Mouse (Mus musculus): ENCODE data around the gene Kif3c.

Gene Kif3c

DNA sequence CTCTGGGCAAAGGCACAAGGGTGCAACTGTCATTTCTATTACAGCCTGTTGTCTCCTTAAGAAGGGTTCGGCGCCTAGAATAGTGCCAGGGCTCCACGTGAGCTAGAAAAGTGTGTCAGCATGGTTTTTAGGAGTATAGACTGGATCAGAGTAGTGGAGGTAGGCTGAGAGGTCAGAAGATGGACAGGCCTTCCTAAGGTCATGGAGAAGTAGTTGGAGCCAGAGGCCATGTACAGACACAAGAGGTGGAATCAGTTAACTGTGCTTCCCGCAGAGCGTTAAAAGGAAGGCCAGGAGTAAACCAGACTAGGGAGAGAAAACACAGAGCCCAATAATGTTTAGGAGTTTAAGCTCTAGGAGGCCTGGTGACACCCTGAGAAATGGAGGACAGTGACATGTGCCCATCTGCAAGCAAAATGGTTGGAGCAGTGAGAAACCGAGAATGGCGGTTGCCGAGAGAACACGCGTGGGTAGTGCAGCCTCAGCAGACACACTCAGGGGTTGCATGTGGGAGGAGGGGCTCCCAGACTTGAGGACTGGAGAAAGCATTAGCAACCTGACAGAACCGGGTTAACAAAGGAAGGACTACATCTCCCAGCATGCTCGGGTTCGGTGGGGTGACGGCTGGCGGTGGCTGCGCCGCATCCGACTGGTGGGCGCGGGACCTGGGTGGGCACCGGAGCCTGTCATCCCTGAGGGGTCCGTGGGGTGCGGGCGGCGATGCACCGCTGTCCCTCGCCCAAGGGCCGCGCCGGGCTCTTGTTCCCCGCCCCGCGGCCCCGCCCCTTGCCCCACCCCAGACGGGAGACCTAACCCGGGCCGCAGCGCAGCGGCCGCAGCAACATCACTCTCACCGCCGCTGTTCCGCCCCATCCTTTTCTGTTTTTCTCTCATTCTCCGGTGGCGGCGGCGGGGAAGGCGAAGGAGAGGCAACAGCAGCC lies at the start of gene Kif3c:
TSS of gene Kif3c (plus strand) at position 625 of the 941 bp plus-strand sequence.
- no peak for DNase-seq (ENCODE audit: low read depth)

DNA sequence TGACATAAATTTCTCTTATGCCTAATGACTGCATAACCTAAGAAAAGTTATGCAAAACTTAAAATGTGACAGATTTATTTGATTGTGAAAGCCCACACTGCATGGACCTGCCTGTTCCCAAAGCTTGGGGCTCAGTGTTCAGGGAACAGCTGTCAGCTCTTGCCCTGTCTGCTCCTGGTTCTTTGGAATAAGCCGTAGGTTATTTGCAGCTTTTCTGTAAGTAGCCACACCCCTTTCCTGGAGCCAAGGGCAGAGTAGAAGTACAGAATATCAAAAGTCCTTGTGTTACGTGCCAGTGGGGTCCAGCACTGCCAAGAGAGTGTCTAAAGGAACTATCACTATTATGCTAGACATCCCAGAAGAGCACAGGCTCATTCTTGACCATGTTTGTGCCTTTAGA lies 48.8 kb upstream of the Kif3c start:
- DNase-seq (ENCODE audit: low read depth): no peak

DNA sequence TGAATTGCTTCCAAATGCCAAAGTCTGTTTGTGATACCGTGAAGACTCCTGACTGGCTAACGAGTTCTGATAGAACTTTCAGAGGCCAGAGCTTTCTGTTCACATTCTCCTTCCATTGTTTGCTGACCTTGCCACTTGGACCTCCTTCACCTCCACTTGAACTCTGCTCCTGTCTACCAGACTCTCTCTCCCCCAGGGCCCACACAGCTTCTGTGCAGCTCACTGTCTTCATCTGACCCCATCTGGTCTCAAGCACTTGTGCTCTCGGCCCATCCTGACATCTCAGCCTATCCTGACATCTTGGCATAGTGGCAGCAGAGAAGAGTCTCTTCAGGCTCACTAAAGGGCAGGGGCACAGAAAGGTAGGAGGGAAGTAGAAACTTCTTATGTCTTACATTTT lies 48.0 kb upstream of the Kif3c start:
- no peak for DNase-seq (ENCODE audit: low read depth)

DNA sequence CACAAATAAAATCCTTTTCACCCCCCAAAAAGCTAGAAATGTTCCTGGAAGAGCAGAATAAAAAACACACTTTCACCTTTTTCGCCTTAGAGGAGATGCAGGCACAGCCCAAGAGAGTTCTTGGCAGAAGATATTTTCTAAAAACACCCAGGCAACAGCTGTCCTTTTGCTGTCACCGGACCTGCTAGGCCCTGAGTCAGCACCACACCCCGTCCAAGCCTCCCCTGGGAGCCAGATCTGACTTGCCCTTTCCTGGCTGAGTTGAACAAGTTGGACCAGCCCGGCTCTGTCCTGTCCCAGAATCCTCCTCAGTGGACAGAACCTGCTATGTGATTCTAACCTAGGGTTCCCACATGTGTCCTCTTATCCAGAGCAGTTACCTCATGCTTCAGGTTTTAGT lies 45.6 kb upstream of the Kif3c start:
- no peak for DNase-seq (ENCODE audit: low read depth)

DNA sequence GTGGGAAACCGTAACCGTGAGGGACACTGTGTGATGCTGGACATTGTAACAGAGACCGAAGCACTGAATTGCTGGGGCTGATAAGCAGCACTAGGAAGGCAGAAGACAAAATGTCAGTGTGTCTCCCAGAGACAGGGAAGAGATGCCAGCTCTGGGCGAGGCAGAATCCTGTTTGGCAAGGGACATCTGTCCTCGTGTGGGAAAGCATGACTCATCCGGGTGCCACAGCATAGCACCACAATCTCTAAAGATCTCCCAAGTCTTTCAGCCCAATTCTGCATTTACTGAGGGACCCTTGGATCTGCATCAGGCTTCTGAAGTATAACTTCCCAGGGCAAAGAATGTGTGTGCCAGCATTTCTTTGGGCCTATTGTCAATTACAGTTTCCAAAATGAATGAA lies 41.7 kb upstream of the Kif3c start:
- no peak for DNase-seq (ENCODE audit: low read depth)

DNA sequence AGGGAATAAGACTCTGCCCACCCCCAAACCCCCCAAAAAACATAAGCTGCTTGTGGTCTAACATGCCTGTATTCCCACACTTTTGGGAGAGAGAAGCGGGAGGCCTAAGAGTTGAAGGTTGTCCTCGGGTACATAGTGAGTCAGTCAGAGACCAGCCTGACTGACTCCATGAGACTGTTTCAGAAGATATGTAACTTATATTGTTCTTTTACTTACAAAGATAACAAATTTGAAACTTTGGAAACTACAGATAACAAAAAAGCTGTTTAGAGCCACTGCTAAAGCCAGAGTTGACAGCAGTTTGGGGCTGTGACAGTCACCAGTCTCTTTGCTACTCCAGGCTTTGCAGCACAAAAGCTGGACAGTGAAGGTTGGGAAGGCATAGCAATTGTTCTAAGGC lies 39.7 kb upstream of the Kif3c start:
- DNase-seq (ENCODE audit: low read depth): no peak

DNA sequence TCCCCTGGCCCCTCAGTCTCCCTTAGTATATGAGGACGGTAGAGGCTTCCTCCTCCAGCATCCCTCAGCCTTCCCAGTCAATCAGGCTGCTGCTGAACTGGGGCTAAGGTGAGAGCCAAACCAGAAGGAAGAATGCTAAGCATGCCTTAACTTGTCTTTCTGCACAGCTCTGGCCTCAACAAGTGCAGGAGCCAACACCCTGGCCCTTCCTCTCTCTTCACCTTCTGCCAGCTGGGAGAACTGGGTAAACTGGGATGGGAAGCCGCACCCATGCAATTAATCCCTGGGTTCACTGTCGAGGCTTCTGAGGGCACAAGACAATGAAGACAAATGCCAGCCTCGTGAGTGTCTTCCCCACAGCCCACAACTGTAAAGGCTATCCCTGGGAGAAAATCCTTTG lies 35.3 kb upstream of the Kif3c start:
- DNase-seq (ENCODE audit: low read depth): no peak

DNA sequence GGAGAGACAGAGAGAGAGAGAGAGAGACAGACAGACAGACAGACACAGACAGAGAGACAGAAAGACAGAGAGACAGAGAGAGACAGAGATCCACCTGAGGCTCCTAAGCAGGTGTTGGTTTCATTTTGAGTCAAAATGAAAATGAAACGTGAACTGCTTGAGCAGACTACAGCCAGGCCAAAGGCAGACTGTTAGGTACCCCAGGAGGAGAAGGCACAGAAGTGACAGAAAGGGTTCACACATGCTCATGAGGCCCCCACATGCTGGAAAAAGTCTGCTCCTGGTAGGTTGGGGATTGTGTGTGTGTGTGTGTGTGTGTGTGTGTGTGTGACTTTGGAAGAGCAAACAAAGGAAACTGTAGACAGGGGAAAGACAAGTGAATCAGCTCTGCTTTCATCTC lies 26.0 kb upstream of the Kif3c start:
- DNase-seq (ENCODE audit: low read depth): no peak

DNA sequence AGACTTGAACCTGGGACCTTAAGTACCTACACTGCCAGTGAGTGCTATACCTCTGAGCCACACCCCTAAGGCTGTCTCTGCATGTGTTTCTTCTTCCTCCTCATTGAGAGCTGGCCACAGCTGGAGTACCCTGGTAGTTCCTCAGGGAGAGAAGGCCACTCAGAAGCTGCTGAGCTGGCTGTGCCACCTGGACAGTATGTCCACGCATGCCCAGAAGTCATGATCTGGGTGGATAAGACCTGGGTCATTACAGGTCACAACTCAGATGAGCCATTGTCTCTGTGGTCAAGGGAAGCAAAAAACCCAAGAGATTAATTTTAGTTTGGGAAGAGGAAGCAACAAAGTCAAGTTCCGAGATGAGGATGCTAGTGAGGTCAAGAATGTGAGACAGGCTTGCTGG lies 20.8 kb upstream of the Kif3c start:
- no peak for DNase-seq (ENCODE audit: low read depth)

DNA sequence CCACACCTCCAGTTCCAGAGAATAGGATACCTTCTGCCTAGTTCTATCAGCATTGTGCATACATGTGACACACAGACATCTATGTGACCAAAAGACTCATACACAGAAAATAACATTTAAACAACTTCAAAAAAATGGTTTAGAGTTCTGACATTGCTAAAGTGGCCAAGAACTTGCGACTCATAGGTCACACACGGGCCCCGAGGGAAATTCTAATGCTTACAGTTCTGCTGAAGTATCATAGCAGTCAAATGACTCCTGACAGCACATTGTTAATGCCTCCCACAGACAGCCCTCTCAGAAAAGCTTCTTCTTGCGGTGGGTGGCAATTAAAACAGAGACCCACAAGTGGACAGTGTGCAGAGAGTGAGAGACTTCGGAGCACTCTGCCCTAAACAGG lies 19.9 kb upstream of the Kif3c start:
- DNase-seq (ENCODE audit: low read depth): no peak

DNA sequence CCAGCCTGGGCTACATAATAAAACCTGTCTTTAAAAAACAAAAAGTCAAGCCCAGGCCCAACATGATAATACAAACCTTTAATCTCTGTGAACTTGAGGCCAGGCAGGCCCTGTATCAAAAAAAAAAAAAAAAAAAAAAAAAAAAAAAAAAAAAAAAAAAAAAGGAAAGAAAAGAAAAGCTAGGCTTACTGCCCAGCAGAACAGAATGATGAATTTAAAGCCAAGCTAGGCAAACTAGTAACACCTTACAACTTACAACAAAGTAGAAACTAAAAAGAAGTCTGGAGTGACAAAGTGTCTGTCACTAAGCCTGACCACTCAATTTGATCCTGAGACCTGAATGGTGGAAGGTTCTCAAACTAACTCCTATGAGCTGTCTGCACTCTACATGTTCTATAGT lies 17.2 kb upstream of the Kif3c start:
- DNase-seq (ENCODE audit: low read depth): no peak

DNA sequence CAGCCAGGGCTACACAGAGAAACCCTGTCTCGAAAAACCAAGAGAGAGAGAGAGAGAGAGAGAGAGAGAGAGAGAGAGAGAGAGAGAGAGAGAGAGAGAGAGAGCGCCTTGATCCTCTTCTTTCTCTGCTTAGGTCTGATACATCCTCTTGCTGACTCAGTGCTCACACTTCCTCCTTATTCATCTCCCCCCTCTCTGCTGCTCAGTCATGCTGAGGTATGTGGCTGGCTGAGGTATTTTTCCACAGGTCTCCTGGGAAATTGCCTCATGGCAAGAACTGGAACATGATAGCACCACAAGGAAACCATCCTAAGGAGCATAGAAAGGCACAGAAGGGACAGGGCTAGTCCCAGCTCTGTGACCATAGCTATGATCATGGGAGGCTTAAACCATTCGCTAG lies 15.5 kb upstream of the Kif3c start:
- no peak for DNase-seq (ENCODE audit: low read depth)

DNA sequence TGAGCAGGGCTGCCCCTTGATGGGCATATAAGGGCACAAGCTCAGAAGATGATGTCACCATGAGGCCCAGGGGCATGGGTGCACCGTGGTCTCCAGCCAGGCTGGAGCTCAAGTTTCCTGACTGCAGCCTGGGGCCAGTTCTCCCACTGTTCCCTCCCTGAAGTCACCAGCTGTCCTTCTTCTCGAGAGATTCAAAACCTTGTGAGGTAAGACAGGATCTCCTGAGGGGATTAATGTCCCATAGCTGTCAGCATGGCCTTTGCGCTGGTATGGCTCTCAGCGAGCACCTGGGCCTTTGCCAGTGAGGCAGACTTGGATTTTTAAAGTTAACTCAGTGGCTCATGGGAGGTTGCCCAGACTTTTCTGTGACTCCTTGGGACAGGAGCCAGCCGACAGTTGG lies 14.8 kb upstream of the Kif3c start:
- no peak for DNase-seq (ENCODE audit: low read depth)

DNA sequence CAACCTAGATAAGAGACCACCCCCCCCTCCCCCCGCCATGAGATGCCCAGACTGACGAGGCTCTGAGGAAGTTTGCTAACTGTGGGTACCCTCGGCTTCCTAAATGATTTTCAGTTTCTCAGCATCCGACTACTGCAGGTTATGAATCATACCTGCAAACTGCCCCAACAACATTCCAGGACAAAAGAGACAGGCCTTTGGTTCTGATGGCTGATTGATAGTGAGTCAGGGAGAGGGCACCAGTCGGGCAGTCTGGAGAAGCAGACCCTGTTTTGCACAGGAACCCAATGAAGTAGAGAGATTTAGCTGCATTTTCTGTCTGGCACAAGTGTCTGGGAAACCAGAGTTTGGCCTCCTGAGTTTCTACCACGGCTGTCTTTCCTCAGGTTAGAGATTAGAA lies 12.7 kb upstream of the Kif3c start:
- DNase-seq (ENCODE audit: low read depth): no peak

DNA sequence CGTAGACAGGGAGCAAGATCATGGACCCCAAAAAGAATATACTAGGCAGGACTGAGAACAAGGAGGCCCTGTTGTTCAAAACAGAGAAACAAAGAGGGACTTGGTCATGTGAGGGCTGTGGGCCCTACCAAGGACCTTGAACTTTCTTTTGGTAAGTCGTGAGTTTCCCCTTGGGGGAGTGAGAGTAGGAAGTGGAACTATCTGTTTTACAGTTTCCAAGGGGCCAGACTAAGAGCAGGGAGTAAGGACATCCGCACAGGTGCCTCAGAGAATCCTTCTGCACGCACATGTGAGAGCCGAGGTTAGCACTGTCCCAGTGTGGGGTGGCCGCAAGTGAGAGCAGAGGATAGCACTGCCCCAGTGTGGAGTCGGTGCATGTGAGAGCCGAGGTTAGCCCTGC lies 9.9 kb upstream of the Kif3c start:
- DNase-seq (ENCODE audit: low read depth): no peak

DNA sequence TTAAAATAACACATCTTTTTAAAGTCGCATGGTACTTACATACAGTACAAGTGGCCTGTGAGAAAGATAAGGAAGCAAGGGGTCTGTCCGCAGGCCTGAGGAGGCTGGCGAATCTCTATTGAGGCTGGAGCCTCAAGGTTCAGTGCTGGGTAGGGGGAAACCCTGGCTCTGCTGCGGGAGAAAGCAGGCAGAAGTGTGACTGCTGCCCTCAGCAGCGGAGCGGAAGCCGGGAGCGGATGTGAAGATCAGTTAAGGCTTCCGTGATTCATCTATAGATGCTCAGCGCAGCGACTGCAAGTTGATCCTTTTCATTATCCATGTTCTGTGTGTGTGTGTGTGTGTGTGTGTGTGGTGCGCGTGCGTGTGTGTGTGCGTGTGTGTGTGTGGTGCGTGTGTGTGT lies 8.1 kb upstream of the Kif3c start:
- no peak for DNase-seq (ENCODE audit: low read depth)

DNA sequence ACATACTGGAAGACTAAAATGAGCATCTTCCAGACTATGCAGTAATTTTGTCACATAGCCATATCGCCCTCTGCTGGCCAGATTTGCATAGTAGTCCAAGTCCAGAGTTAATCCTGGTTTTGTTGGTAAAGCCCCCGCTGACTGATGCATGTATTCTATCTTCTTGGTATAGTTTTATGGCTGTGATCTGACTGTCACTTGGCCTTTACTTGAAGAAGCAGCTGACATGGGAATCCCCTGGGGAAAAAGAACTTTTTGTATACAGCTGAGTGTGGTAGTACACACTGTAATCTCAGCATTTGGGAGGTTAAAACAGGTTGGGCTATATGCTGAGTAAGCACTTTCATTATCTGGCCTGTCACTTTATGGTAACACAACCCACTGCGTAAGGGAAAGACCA lies 5.6 kb upstream of the Kif3c start:
- no peak for DNase-seq (ENCODE audit: low read depth)

DNA sequence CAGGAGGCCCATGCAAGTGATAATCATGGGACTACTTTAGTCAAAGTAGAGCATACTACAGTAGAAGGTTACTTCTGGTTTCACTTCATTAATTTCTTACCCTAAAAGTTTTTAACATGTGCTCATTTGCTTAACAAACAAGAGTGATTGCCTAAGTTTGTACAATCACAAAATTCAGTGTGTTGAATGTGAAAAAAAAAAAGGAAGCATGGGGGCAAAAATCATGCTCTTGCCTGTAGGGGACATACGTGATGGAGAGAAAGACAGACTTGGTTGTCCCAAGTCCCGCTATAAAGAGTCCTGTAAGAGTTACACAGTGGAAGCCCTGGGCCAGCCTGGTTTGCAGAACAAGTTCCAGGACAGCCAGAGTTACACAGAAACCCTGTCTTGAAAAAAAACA lies 4.9 kb upstream of the Kif3c start:
- DNase-seq (ENCODE audit: low read depth): no peak

DNA sequence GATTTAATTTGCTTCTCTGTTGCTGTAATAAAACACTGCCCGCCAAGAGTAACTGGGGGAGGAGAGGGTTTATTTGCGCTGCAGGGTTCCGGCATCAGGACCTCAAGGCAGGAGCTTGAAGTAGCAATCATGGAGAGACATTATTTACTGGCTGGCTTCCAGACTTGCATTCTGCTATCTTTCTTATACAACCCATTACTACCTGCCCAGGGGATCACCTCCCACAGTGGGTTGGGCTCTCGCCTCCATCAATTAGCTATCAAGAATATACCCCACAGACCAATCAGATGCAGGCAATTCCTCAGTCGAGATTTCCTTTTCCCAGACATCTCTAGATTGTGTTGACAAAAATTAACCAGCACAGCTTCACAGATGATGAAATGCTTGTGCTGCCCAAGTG lies 856 bp upstream of the Kif3c start:
- no peak for DNase-seq (ENCODE audit: low read depth)

DNA sequence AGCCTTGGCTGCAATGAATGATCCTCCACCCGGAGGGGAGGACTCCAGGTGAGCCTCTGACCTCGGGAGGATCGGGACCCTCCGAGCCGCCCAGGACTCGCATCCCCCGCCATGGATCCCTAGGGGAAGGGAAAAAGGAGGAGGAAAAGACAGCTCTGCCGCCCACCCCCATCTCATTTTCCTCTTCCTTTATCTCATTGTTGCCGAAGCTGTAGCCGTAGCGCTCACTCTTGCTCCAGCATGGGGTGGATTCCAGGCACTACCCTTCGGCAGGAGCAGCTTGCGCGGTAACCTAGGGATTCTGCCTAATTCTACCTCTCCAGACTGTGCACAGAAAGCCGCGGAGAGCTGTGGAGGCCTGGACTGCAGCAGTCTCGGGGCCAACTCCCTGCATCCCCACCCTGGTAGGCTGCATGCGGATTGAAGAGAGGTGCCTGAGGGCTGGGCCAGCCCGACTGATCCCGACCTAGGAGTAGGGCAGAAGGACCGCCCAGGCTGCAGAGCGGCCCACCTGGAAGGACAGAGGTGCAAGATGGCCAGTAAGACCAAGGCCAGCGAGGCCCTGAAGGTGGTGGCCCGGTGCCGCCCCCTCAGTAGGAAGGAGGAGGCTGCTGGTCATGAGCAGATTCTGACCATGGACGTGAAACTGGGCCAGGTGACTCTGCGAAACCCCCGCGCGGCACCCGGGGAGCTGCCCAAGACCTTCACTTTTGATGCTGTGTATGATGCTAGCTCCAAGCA lies 687 bp downstream of the Kif3c start:
- DNase-seq (ENCODE audit: low read depth): no peak

DNA sequence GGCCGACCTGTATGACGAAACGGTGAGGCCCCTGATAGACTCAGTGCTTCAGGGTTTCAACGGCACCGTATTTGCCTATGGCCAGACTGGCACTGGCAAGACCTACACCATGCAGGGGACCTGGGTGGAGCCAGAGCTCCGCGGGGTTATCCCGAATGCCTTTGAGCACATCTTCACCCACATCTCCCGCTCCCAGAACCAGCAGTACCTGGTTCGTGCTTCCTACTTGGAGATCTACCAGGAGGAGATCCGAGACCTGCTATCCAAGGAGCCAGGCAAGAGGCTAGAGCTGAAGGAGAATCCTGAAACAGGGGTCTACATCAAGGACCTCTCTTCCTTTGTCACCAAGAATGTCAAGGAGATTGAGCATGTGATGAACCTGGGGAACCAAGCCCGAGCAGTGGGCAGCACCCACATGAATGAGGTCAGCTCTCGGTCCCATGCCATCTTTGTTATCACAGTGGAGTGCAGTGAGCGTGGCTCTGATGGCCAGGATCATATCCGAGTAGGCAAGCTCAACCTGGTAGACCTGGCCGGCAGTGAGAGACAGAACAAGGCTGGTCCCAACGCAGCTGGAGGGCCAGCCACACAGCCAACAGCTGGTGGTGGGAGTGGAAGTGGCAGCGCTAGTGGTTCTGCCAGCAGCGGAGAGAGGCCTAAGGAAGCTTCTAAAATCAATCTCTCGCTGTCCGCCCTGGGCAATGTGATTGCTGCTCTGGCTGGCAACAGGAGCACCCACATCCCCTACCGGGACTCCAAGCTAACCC lies 1.4 kb downstream of the Kif3c start:
- DNase-seq (ENCODE audit: low read depth): no peak

DNA sequence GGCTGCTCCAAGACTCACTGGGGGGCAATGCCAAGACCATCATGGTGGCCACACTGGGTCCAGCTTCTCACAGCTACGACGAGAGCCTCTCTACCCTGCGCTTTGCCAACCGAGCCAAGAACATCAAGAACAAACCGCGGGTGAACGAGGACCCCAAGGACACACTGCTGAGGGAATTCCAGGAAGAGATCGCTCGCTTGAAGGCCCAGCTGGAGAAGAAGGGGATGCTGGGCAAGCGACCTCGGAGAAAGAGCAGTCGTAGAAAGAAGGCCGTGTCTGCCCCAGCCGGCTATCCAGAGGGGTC lies 2.0 kb downstream of the Kif3c start:
- no peak for DNase-seq (ENCODE audit: low read depth)

DNA sequence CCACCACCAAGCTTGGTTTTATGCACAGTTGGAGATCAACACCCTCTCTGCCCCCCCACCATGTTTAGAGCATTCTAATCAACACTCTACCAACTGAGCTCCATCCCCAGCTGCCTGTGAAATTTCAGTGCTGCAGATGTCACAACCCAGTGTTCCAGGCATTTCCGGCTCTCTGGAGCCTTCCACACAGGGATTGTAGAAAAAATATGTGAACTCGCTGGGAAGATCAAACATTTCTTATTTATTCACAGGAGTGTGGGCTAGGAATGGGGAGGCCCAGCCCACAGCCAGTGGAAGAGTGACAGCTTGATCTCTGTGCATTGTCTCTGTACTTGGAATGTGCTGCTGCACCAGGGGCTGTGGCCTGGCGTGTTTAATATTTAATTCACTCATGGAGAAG lies 3.8 kb downstream of the Kif3c start:
- no peak for DNase-seq (ENCODE audit: low read depth)
